Mouse (Mus musculus): Measurements from ENCODE around the gene Scamp2. TPM values are rescaled to one million over a fixed set of nuclear protein-coding genes. Genes with fewer than 3 reads are reported as not detected.
A peak's percentile ranks its signal among the peaks of the same experiment; 100 is the strongest.

Scamp2 gene
- polyA plus RNA-seq, 1 experiment: 79.2 TPM

DNA sequence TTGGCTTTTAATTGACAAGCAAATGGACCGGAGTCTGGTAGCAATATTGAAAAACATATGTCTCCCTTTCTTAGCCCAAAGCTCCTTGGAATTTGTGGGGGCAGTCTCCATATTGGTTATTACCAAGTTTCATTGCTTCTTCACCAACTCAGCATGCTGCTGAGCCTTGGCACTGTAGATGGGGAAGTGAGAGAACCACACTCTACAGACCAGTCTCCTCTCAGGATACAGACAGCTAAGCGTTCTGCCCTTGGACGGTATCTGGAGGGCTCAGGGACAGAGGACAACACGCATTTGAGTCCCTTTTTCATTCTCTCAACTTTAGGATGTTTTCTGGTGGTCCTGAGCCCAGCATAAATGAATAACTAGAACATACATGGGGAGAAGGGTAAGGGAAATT, 2.1 kb upstream of the Scamp2 start:
- H3K4me1 ChIP-seq (ENCODE audit: control insufficient read depth, insufficient read depth, insufficient read length): peaks cover 15% of the 10 kb centered on the region; the same call in 1 of the 2 replicates
- TF ChIP-seq CTCF (IDR thresholded peaks at IDR 0.05; ENCODE audit: extremely low read depth, insufficient read depth, insufficient read length, insufficient replicate concordance) (no peak), POLR2A (IDR thresholded peaks at IDR 0.05; ENCODE audit: low read depth, low read length) (no peak)
- WGBS: 58% methylated on average over 4 of the region's 4 CpGs
- H3K36me3 ChIP-seq (ENCODE audit: control insufficient read depth, insufficient read depth, low read length): no peaks in the 10 kb centered on the region
- DNase-seq (ENCODE audit: low read depth in 1 of 2, low spot score in 2 of 2): no peak
- H3K27me3 ChIP-seq (ENCODE audit: control insufficient read depth, insufficient read depth, low read length): no peaks in the 10 kb centered on the region
- no peak overlapping the region for H3K27ac ChIP-seq (ENCODE audit: insufficient read depth, low read length)
- no peak overlapping the region for H3K4me3 ChIP-seq (ENCODE audit: extremely low read depth, insufficient read depth, insufficient read length)

DNA sequence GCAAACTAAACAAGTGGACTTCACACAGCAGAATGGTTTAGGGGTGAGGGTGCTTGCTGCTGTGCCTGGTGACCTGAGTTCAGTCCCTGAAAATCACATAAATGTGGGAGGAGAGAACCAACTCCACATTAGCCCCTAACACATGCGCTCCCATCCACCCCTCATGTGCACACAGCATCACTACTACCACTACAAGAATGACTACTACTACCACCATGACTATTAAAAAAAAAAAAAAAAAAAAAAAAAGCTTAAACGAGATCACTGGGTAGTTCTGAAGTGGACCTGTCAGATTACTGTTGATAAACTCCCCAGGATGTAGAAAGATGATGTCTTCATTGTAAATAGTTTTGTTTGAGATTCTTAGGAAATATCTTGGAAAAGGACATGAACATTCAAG, 1.2 kb upstream of the Scamp2 start:
- no peak for TF ChIP-seq CTCF (IDR thresholded peaks at IDR 0.05; ENCODE audit: extremely low read depth, insufficient read depth, insufficient read length, insufficient replicate concordance)
- TF ChIP-seq POLR2A (IDR thresholded peaks at IDR 0.05; ENCODE audit: low read depth, low read length): no peak
- Histone ChIP-seq H3K27me3 (ENCODE audit: control insufficient read depth, insufficient read depth, low read length) (no peaks in the 10 kb centered on the region), H3K4me3 (ENCODE audit: extremely low read depth, insufficient read depth, insufficient read length) (no peak overlapping the region), H3K4me1 (ENCODE audit: control insufficient read depth, insufficient read depth, insufficient read length) (peaks cover 15% of the 10 kb centered on the region; the same call in 1 of the 2 replicates), H3K27ac (ENCODE audit: insufficient read depth, low read length) (no peak overlapping the region), H3K36me3 (ENCODE audit: control insufficient read depth, insufficient read depth, low read length) (no peaks in the 10 kb centered on the region)
- DNase-seq (ENCODE audit: low read depth in 1 of 2, low spot score in 2 of 2): no peak
- 70% methylated on average over 2 of the region's 2 CpGs for WGBS

DNA sequence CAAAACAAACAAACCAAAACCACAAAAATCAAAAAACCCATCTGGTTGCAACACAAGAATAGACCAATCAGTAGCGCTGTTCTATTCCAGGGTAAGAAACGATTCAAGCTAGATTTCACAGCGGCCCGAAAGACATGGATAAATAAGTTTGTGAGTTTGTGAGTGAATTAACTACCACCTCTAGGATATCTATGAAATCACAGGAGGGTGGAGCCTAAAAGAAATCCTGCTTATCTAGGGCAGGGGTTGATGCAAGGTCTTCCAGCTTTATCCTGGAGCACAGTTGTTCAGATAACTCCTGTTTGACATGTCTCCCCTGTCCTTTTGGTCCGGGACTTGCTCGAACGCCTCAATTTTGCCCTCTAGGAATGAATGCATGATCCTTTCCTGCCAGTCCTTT, 480 bp upstream of the Scamp2 start:
- peaks cover 15% of the 10 kb centered on the region; the same call in 1 of the 2 replicates for H3K4me1 ChIP-seq (ENCODE audit: control insufficient read depth, insufficient read depth, insufficient read length)
- TF ChIP-seq CTCF (IDR thresholded peaks at IDR 0.05; ENCODE audit: extremely low read depth, insufficient read depth, insufficient read length, insufficient replicate concordance) (no peak), POLR2A (IDR thresholded peaks at IDR 0.05; ENCODE audit: low read depth, low read length) (no peak)
- no peak overlapping the region for H3K27ac ChIP-seq (ENCODE audit: insufficient read depth, low read length)
- H3K27me3 ChIP-seq (ENCODE audit: control insufficient read depth, insufficient read depth, low read length): no peaks in the 10 kb centered on the region
- DNase-seq (ENCODE audit: low read depth in 1 of 2, low spot score in 2 of 2): no peak
- 31% methylated on average over 7 of the region's 7 CpGs for WGBS
- no peaks in the 10 kb centered on the region for H3K36me3 ChIP-seq (ENCODE audit: control insufficient read depth, insufficient read depth, low read length)
- H3K4me3 ChIP-seq (ENCODE audit: extremely low read depth, insufficient read depth, insufficient read length): peak overlapping the region; percentile 95

DNA sequence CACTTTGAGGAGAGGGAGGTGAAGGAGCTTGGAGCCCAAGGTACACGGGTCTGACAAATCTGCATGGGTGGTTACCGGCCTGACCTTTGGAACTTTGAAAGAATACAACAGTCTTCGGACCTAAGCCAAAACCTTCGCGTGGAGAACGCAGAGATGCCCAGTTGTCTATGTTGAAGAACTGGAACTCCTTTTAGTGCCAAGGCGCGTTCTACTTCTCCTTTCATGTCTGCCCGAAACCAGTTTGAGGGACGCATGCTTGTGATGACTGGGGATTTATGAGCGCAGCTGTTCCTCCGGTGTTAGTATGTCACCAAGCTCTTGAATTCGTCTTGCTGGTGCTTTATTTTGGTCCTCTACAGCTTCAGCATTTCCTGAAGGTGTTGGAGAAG, 962 bp downstream of the Scamp2 start:
- WGBS: 8% methylated on average over 13 of the region's 13 CpGs
- Histone ChIP-seq H3K27me3 (ENCODE audit: control insufficient read depth, insufficient read depth, low read length) (no peaks in the 10 kb centered on the region), H3K4me1 (ENCODE audit: control insufficient read depth, insufficient read depth, insufficient read length) (peaks cover 20% of the 10 kb centered on the region; the same call in 1 of the 2 replicates), H3K36me3 (ENCODE audit: control insufficient read depth, insufficient read depth, low read length) (no peaks in the 10 kb centered on the region), H3K4me3 (ENCODE audit: extremely low read depth, insufficient read depth, insufficient read length) (peak overlapping the region; percentile 95; the same call in 1 of the 2 replicates), H3K27ac (ENCODE audit: insufficient read depth, low read length) (peak overlapping the region; percentile 93)
- no peak for TF ChIP-seq POLR2A (IDR thresholded peaks at IDR 0.05; ENCODE audit: low read depth, low read length)
- no peak for TF ChIP-seq CTCF (IDR thresholded peaks at IDR 0.05; ENCODE audit: extremely low read depth, insufficient read depth, insufficient read length, insufficient replicate concordance)
- DNase-seq (ENCODE audit: low read depth in 1 of 2, low spot score in 2 of 2): peak; percentile 40 to 48

DNA sequence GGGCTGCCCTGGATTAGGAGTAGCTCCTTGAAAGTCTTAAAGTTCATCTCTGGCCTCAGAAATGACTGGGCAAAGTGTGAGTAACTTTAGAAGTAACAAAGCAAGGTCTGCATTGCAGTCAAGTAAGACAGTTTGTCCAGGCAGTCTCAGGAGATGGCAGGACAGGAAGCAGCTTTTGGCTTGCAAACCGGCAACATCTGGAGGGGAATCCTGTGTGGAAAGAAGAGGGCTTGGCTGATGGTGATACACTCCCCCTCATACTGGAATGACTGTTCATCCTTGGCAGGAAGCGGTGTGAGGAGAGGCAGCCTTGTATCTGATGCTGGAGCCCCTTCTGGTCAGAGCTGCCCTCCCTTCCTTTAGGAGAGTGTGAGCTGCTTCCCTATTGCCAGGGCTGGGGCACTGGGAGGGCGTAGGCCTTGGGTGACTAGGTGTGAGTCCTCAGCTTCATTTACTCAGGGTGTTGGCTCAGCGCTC, 2.2 kb downstream of the Scamp2 start:
- DNase-seq (ENCODE audit: low read depth in 1 of 2, low spot score in 2 of 2): no peak
- H3K36me3 ChIP-seq (ENCODE audit: control insufficient read depth, insufficient read depth, low read length): no peaks in the 10 kb centered on the region; the same call in 1 of the 2 replicates
- H3K4me3 ChIP-seq (ENCODE audit: extremely low read depth, insufficient read depth, insufficient read length): no peak overlapping the region
- TF ChIP-seq CTCF (IDR thresholded peaks at IDR 0.05; ENCODE audit: extremely low read depth, insufficient read depth, insufficient read length, insufficient replicate concordance) (no peak), POLR2A (IDR thresholded peaks at IDR 0.05; ENCODE audit: low read depth, low read length) (no peak)
- WGBS: 54% methylated on average over 4 of the region's 4 CpGs
- H3K27ac ChIP-seq (ENCODE audit: insufficient read depth, low read length): peak overlapping the region; percentile 12; the same call in 1 of the 2 replicates
- no peaks in the 10 kb centered on the region for H3K27me3 ChIP-seq (ENCODE audit: control insufficient read depth, insufficient read depth, low read length)
- H3K4me1 ChIP-seq (ENCODE audit: control insufficient read depth, insufficient read depth, insufficient read length): peaks cover 20% of the 10 kb centered on the region; the same call in 1 of the 2 replicates

DNA sequence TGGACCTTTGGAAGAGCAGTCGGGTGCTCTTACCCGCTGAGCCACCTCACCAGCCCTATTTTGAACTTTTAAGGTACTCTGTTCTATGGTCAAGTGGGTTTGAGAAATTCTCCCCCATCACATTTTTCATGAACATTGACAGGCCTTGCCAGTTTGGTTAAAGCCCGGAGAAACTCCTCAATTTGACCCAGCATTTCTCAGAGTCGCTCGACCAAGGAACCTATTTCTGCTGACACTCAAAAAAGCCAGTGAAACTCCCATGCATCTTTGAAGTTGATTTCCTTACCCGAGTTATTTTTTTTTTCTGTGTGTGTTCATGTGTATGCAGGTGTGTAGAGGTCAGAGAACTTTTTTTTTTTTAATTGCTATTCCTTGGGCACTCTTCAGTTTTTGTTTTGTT, 3.9 kb downstream of the Scamp2 start:
- H3K27ac ChIP-seq (ENCODE audit: insufficient read depth, low read length): no peak overlapping the region
- H3K4me1 ChIP-seq (ENCODE audit: control insufficient read depth, insufficient read depth, insufficient read length): peaks cover 20% of the 10 kb centered on the region; the same call in 1 of the 2 replicates
- TF ChIP-seq POLR2A (IDR thresholded peaks at IDR 0.05; ENCODE audit: low read depth, low read length) (no peak), CTCF (IDR thresholded peaks at IDR 0.05; ENCODE audit: extremely low read depth, insufficient read depth, insufficient read length, insufficient replicate concordance) (no peak)
- WGBS: 57% methylated on average over 6 of the region's 6 CpGs
- peaks cover 6% of the 10 kb centered on the region for H3K36me3 ChIP-seq (ENCODE audit: control insufficient read depth, insufficient read depth, low read length)
- no peaks in the 10 kb centered on the region for H3K27me3 ChIP-seq (ENCODE audit: control insufficient read depth, insufficient read depth, low read length)
- no peak for DNase-seq (ENCODE audit: low read depth in 1 of 2, low spot score in 2 of 2)
- H3K4me3 ChIP-seq (ENCODE audit: extremely low read depth, insufficient read depth, insufficient read length): no peak overlapping the region

DNA sequence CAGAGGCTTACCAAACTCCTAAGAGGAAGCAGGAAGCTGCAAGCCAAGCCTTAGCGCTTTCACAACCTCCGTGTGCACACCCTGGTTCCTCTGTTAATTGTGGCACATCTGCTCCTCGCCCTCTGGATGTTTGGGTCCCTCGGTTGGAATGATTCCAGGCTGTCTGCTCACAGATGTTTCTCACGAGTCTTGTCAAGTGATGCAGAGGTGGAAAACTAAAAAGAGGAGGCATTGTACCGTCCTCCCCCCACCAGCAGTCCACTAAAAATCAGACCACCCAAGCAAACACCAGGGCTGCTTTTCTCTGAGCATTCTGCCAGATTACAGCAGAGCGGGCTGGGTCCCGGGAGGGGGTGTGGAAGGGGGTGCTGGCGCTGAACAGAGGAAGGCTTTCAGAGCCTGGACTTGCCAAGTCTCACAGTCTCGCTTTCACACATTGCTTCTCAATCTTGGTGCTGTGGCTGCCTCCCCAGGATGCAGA, 5.0 kb downstream of the Scamp2 start:
- no peak for DNase-seq (ENCODE audit: low read depth in 1 of 2, low spot score in 2 of 2)
- Histone ChIP-seq H3K27me3 (ENCODE audit: control insufficient read depth, insufficient read depth, low read length) (no peaks in the 10 kb centered on the region), H3K4me1 (ENCODE audit: control insufficient read depth, insufficient read depth, insufficient read length) (peaks cover 17% of the 10 kb centered on the region; the same call in 1 of the 2 replicates), H3K4me3 (ENCODE audit: extremely low read depth, insufficient read depth, insufficient read length) (no peak overlapping the region), H3K36me3 (ENCODE audit: control insufficient read depth, insufficient read depth, low read length) (peaks cover 6% of the 10 kb centered on the region), H3K27ac (ENCODE audit: insufficient read depth, low read length) (no peak overlapping the region)
- 35% methylated on average over 10 of the region's 10 CpGs for WGBS
- no peak for TF ChIP-seq POLR2A (IDR thresholded peaks at IDR 0.05; ENCODE audit: low read depth, low read length)
- no peak for TF ChIP-seq CTCF (IDR thresholded peaks at IDR 0.05; ENCODE audit: extremely low read depth, insufficient read depth, insufficient read length, insufficient replicate concordance)

Measured in spleen, adult 2 months (tissue).